Mouse (Mus musculus) thymus, postnatal 10 days (tissue): ENCODE results near the gene Slc37a2.
"Not testable (repeated sequence)": the region's sequence is repeated elsewhere in the genome, so short reads cannot be mapped to it uniquely, and the experiment has no call there.

Experiments
- DNase-seq, 2 experiments: peaks; one replicate each; pipeline ENCODE4 v3.0.0; 2021; ENCODE audit warnings: low spot score in 2 of 2

The Slc37a2 gene

GRCm38 (mm10) chr9:37255149-37255888 is at the start of gene Slc37a2:
Slc37a2 (minus strand) TSS chr9:37255738.
- DNase-seq: peak; percentile 73 to 83

GRCm38 (mm10) chr9:37301720-37302119 is 46.2 kb upstream of the Slc37a2 start:
- no peak for DNase-seq

DNA sequence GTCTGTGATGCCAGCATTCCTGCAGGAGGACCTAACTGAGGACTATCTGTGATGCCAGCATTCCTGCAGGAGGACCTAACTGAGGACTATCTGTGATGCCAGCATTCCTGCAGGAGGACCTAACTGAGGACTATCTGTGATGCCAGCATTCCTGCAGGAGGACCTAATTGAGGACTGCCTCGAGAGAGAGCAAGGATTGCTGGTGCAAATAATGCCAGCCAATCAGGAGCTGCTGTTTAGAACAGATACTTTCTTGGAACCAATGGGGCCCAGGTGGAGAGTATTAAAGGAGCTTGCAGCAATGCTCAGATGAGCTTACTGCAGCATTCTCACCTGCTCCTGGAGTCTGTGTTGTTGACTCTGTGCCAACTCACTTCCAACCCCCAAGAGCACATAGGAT is 45.0 kb upstream of the Slc37a2 start:
- DNase-seq: not testable (repeated sequence)

GRCm38 (mm10) chr9:37295586-37295985 is 40.0 kb upstream of the Slc37a2 start:
- DNase-seq: no peak

- no peak for DNase-seq
Measured at GRCm38 (mm10) chr9:37266622-37267021, 11.1 kb upstream of the Slc37a2 start.

DNA sequence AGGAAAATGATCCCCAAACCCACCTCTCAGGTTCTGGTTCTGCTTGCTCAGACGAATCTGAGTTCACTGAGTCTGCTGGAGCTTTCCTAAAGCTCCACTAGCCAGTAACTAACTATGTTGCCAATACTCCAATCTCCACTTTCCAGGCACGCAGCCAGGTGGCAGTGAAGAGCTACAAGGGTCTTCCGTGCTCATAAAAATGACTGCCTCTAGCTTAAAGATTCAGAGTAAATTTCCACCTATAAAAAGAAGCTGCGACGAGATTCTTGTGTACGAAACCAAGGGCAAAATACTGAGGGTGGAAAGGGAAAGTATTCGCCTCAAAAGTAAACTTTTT is 319 bp upstream of the Slc37a2 start:
- DNase-seq: peak; percentile 61 to 63

DNA sequence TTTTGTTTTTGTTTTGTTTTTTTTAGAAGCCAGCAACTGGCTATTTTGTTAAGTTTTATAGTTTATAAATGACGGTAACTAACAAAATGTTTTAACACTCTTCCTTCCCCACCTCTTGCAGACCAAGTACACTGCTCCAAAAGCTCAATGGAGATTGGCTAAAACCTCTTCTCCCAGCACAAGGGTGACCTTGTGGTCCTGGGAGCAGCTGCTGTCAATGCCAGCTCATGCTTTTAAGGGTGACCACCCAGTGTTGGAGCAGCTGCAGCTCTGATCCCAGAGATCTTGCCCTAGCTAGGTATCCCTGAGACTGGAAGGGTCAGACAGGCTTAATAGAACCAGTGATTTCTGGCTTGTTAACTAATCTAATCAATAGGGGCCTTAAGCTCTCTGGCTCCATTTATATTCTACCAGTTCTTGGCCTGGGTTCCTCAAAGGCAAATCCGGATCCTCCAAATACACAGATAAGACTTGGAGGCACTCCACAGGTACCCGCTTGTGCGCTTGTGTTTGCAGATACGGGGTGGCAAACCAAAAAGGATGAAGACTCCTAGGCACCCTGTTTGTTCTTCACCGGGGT is 917 bp downstream of the Slc37a2 start:
- DNase-seq: no peak

DNA sequence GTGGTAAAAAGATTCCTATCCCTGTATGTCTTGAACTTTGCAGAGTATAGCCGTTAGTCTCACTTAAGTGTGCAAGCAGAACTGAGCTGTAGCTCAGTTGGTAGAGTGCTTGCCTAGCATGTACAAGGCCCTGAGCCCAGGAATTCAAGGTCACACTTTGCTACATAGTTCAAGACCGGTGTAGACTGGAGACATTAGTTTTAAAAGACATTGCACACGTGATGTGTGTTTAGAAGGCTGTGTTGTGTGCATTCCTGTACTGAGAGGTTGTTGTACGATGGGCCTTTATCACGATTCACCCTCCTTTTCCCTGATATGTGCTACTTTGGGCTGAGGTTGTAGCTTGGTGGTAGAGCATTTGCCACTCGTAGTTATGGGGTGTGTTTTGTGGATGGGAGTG is 4.9 kb downstream of the Slc37a2 start:
- DNase-seq: no peak

DNA sequence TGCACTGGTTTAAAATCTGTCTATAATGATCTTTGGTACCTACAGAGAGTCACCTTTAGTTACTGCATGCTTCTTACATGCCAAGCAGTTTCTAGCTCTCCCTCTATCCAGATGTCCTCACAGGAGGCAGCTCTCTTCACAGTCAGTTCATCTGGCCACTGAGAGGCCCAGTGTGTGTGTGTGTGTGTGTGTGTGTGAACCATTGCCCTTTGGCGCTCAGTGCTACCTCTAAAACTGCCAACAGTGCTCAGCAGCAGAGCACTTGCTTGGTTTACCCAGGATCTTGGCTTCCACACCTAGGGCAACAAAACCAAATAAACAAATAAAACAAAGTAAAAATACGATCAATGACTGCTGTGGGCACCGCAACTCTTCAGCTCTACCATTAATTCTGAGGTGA is 5.6 kb downstream of the Slc37a2 start:
- DNase-seq: no peak

DNA sequence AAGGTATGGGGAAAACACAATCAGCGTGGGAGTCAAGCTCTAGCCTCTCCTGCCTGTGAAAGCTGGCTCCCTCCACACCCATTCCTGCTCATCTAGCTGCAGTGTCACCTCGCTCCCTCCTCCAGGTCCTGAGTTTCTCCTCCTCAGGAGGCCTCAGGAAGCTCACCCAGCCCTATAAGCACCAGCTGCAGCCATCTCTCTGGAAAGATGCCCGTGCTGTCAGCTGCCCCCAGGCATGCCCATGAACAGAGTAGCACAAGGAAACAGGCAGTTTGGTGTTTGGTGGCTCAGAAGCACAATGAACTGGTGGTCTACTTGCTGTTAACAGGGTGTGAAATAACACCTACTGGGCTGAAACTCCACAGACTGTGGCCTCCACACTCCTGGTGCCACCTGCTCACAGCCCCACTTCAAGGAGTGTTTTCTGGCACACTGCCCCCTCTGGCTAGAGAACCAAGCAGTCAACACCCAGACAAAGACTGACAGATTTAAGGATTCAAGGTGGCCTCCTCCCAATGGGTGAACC is 7.1 kb downstream of the Slc37a2 start:
- peak in 1 of 2 experiments; percentile 47 for DNase-seq

GRCm38 (mm10) chr9:37247429-37247828 is 8.1 kb downstream of the Slc37a2 start:
- no peak for DNase-seq

GRCm38 (mm10) chr9:37245810-37246209 is 9.7 kb downstream of the Slc37a2 start:
- no peak for DNase-seq

DNA sequence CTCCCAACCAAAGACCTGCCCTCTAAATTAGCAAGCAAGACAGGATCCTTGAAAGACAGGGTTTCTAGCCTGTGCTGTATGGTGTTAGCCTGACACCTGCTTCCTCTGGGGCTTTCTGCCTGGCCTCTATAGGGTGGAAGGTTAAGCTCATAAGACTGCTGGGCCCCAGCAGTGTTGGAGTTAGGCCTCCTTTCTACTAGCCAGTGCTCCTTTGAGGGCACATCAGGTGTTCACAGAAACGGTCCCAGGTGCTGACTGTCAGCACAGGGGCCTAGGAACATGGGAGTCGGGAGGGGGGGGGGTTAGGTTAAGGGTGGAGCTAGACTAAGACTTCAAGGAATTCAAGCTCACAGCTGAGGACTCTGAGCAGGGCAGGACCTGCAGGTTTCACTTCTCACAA is 10.1 kb downstream of the Slc37a2 start:
- DNase-seq: peak in 1 of 2 experiments; percentile 35

DNA sequence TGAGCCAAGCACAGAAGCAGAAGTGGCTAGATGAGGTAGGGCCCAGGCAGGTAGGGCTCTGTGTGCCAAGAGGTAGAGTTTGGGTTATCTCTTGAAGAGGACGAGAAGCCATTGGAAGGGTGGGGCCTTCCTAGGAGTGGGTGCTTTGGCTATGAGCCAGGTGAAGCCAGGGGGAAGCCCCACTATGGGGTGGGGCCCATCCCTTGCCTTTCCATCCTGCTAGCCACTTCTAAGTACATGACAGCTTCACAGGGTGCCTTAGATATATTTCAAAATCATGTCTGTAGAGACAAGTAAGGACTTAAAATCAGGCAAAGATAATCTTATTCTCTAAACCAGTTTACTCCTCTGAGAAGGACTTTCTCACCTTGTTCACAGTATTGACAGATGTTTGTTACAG is 10.9 kb downstream of the Slc37a2 start:
- DNase-seq: no peak

DNA sequence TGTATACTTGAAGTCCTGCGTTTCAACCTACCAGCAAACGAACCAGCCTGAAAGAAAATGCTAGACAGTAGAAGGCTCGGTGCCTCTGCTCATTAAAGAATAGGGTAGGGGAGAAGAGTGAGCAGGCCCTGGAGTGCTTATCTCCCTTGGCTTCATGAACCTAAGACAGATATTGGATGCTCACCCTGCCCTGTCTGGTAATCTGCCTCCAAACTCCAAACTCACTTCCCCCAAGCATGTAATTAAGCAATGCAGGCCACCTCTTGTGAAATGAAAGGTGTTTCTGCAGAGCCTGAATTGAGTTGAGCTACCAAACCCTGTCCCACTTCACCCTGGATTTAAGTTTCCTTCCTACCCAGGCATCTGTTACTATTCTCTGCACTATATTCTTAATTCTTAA is 12.8 kb downstream of the Slc37a2 start:
- no peak for DNase-seq

- peak in 1 of 2 experiments; percentile 61 for DNase-seq
Measured at GRCm38 (mm10) chr9:37235951-37236737, 19.4 kb downstream of the Slc37a2 start.

GRCm38 (mm10) chr9:37232201-37233195 is 23.0 kb downstream of the Slc37a2 start:
- peak in 1 of 2 experiments; percentile 46 for DNase-seq

DNA sequence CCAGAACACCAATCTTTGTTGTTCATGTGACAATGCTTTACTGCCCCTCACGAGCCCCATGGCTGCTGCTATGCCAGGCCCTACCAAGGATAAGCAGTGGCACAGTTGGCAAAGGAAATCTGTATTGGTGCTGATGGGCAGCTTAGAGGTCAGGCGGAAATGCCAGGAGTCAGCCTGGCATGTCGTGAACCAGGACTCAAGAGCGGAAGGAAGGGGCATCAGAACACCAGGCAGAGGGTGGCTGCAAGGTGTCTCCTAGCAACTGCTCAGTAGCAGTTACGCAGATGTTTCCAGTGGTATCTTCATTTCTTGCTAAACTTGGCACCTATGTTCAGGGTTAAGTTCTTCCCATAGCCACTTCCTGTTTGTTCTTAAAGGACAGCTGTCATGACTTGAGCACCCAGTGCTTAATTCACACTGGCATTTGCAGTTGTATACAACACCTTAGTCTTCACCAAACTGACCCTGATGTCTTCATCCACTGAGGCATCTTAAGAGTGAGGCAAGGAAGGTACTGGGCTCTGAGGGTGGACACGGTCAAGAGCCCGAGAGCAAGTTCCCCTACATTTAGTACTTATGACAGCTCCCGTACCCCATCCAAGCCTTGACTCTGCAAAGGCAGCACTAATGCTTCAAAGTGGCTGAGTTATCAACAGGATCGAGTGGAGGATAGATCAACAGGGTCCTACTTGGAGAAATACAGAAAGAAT is 24.9 kb downstream of the Slc37a2 start:
- DNase-seq: peak; percentile 68 to 70

GRCm38 (mm10) chr9:37229880-37230325 is 25.6 kb downstream of the Slc37a2 start:
- peak; percentile 62 to 66 for DNase-seq

GRCm38 (mm10) chr9:37225581-37225980 is 30.0 kb downstream of the Slc37a2 start:
- no peak for DNase-seq

DNA sequence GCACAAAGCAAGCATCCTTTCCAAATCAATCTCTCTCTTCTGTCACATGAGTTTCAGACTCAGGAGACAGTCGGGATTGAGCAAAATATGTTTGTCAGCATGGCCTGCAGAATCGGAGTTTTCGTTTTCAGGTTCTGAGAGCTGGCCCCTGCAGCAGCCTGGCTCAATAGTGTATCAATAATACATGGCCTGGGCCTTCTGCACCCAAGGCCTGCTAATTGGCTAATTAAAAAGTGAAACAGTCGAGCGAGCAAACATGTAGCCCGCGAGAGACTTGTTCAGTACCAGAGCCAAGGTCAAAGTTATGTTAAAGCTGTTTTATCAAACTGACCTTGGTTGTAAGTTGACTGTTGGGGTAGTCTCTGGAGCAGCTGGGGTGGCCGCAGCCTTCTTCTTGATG is 34.8 kb downstream of the Slc37a2 start:
- DNase-seq: no peak
